Mouse (Mus musculus) MEL (cell line): ENCODE results near the gene Gne.

Experiments
- CTCF ChIP-seq, 3 experiments: IDR thresholded peaks in 2 of 3; conservative IDR thresholded peaks in 1 of 3; 2 replicates each; pipeline ENCODE4 v1.5.1; 2011 to 2012; ENCODE audit warnings: low read length in 3 of 3, low read depth in 2 of 3, mild to moderate bottlenecking in 2 of 3, improper control_type of control experiment in 1 of 3, inconsistent platforms in 1 of 3, mixed read lengths in 1 of 3, moderate library complexity in 1 of 3; ENCODE audit not compliant: control insufficient read depth in 1 of 3, insufficient read depth in 1 of 3, poor library complexity in 1 of 3, severe bottlenecking in 1 of 3
- EP300 ChIP-seq, 2 experiments: IDR thresholded peaks; 2 replicates each; pipeline ENCODE4 v1.6.1; 2011; ENCODE audit warnings: improper control_type of control experiment in 2 of 2, low read length in 2 of 2, low read depth in 1 of 2, mild to moderate bottlenecking in 1 of 2
- ETS1 ChIP-seq: IDR thresholded peaks from 2 replicates; pipeline ENCODE4 v1.6.1; 2012; ENCODE audit warnings: low read depth, mild to moderate bottlenecking, inconsistent platforms, low read length, improper control_type of control experiment, moderate library complexity
- POLR2A ChIP-seq, 2 experiments: IDR thresholded peaks; 2 replicates each; pipeline ENCODE4 v1.6.1; 2011 to 2012; ENCODE audit warnings: low read length in 2 of 2, mild to moderate bottlenecking in 2 of 2, control low read depth in 1 of 2, improper control_type of control experiment in 1 of 2, low read depth in 1 of 2, moderate library complexity in 1 of 2; ENCODE audit not compliant: control insufficient read depth in 1 of 2, insufficient read depth in 1 of 2, poor library complexity in 1 of 2
- TAL1 ChIP-seq: IDR thresholded peaks from 2 replicates; pipeline ENCODE4 v1.6.1; 2012; ENCODE audit warnings: mild to moderate bottlenecking, inconsistent platforms, low read length, moderate library complexity, mixed read lengths

DNA sequence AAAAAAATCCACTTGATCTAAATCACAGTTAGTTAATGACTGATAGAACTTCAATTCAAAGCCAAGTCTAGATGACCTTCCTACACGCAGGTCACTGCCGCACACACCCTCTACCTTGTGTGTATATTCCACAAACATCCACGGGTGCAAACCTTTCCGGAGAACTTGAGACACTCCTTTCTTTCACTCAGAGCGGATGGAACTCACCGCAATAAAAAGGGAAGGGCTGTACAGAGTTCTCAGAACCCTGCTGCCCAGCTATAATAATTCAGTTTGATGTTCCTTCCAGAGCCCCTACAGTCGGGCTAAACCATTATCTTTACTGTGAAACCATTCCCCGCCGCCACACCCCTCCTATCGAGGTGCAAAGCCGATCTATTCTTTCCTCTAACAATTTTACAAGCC is 12.2 kb downstream of the Gne start:
- peak; percentile 59; the same call in 1 of the 2 replicates for TF ChIP-seq ETS1
- no peak for TF ChIP-seq CTCF (IDR thresholded peaks at IDR 0.05 in 2 of 3, conservative IDR thresholded peaks at IDR 0.05 in 1 of 3; ENCODE audit: control insufficient read depth in 1 of 3, insufficient read depth in 1 of 3, low read depth in 2 of 3, low read length in 3 of 3, poor library complexity in 1 of 3, severe bottlenecking in 1 of 3)
- no peak for TF ChIP-seq TAL1
- TF ChIP-seq POLR2A (IDR thresholded peaks at IDR 0.05; ENCODE audit: control insufficient read depth in 1 of 2, insufficient read depth in 1 of 2, low read depth in 1 of 2, low read length in 2 of 2, poor library complexity in 1 of 2) = no peak; a peak in 1 of 4 replicates
- peak; percentile 63 to 76 for TF ChIP-seq EP300 (IDR thresholded peaks at IDR 0.05; ENCODE audit: low read depth in 1 of 2, low read length in 2 of 2)
